8 mouse cellular contexts compared by ENCODE assay signal in genomic region chr5:74792936-74793335, GRCm38 (mm10).
DNase-seq lines count a peak whose midpoint lies in the region; ATAC-seq lines count a peak whose summit lies in the region.

No protein-coding gene starts in this region.

- peaks cover 12% of the 10 kb centered on the region; the same call in 1 of the 2 replicates for H3K27me3 ChIP-seq in hindbrain, embryonic 13.5 days
- no peaks in the 10 kb centered on the region for H3K27me3 ChIP-seq in limb, embryonic 12.5 days

- 29% methylated on average over 8 of the region's 8 CpGs for WGBS in hindbrain, embryonic 13.5 days
- WGBS in limb, embryonic 12.5 days = 4% methylated on average over 8 of the region's 8 CpGs

- peak; percentile 94 for DNase-seq in 3T3-L1 (ENCODE audit: low read depth, low spot score)
- DNase-seq in R1 (ENCODE audit: low read depth, low spot score) = peak; percentile 4
- DNase-seq in urinary bladder, postnatal 4 days (ENCODE audit: low spot score in 2 of 2) = no peak
- DNase-seq in urinary bladder, postnatal 36 days (ENCODE audit: low spot score in 2 of 2) = no peak
- DNase-seq in right cerebral cortex, postnatal 10 days (ENCODE audit: low spot score in 2 of 2) = no peak
- DNase-seq in left cerebral cortex, adult 18-20 months (ENCODE audit: low spot score in 2 of 2) = no peak

- no peaks in the 10 kb centered on the region for H3K36me3 ChIP-seq in hindbrain, embryonic 13.5 days
- H3K36me3 ChIP-seq in limb, embryonic 12.5 days = no peaks in the 10 kb centered on the region

- H3K4me2 ChIP-seq in hindbrain, embryonic 13.5 days = no peak overlapping the region
- peak overlapping the region; percentile 46 for H3K4me2 ChIP-seq in limb, embryonic 12.5 days

- H3K4me3 ChIP-seq in hindbrain, embryonic 13.5 days = no peak overlapping the region
- H3K4me3 ChIP-seq in limb, embryonic 12.5 days (replicated peaks) = no peak overlapping the region

- H3K9ac ChIP-seq in hindbrain, embryonic 13.5 days = 0 out of 2 replicates have a peak overlapping the region, but pooled peaks have one; percentile 53
- H3K9ac ChIP-seq in limb, embryonic 12.5 days (replicated peaks) = no peak overlapping the region

- H3K4me1 ChIP-seq in hindbrain, embryonic 13.5 days (replicated peaks) = peaks cover 18% of the 10 kb centered on the region
- peaks cover 32% of the 10 kb centered on the region for H3K4me1 ChIP-seq in limb, embryonic 12.5 days (replicated peaks)

- no peaks in the 10 kb centered on the region for H3K9me3 ChIP-seq in hindbrain, embryonic 13.5 days
- no peaks in the 10 kb centered on the region for H3K9me3 ChIP-seq in limb, embryonic 12.5 days

- H3K27ac ChIP-seq in hindbrain, embryonic 13.5 days = 0 out of 2 replicates have a peak overlapping the region, but pooled peaks have one; percentile 48
- H3K27ac ChIP-seq in limb, embryonic 12.5 days = peak overlapping the region; percentile 96

- no peak for ATAC-seq in hindbrain, embryonic 13.5 days (ENCODE audit: low FRiP score)
- ATAC-seq in limb, embryonic 12.5 days (ENCODE audit: insufficient number of reproducible peaks, insufficient read depth, low FRiP score, low TSS enrichment, low read depth) = no peak

Comparison
In these comparisons a context has a peak if more than half of its experiments do, and no peak if none do; other contexts are left out.
1. DNase-seq: peak in 3T3-L1 (single experiment) and R1 (single experiment); none in urinary bladder, postnatal 4 days (0 of 2), urinary bladder, postnatal 36 days (0 of 2), right cerebral cortex, postnatal 10 days (0 of 2) and left cerebral cortex, adult 18-20 months (0 of 2).